Mouse (Mus musculus): ENCODE measurements at regions not wholly inside any gene's neighbourhood (a gene's known extent, or its start where the extent isn't known, plus 50 kb on each side); places are given as distances from the start of the nearest gene placed in this dataset.

- DNase-seq (ENCODE audit: low spot score in 2 of 2), result no peak
Observed at GRCm38 (mm10) chr1:42277130-42277529, 418.4 kb upstream of the Pou3f3 start.

- no peak for DNase-seq (ENCODE audit: low spot score in 2 of 2)
Observed at GRCm38 (mm10) chr1:42295841-42296240, 399.7 kb upstream of the Pou3f3 start.

- DNase-seq (ENCODE audit: low spot score in 2 of 2), result no peak
Observed at GRCm38 (mm10) chr1:42309251-42309650, 386.3 kb upstream of the Pou3f3 start.

GRCm38 (mm10) chr1:42313494-42313893, 382.1 kb upstream of the Pou3f3 start:
- no peak for DNase-seq (ENCODE audit: low spot score in 2 of 2)

GRCm38 (mm10) chr1:42351884-42352283, 343.7 kb upstream of the Pou3f3 start:
- no peak for DNase-seq (ENCODE audit: low spot score in 2 of 2)

GRCm38 (mm10) chr1:42352389-42352788, 343.2 kb upstream of the Pou3f3 start:
- no peak for DNase-seq (ENCODE audit: low spot score in 2 of 2)

GRCm38 (mm10) chr1:42353096-42353495, 342.5 kb upstream of the Pou3f3 start:
- DNase-seq (ENCODE audit: low spot score in 2 of 2), result no peak

GRCm38 (mm10) chr1:42354020-42354419, 341.5 kb upstream of the Pou3f3 start:
- no peak for DNase-seq (ENCODE audit: low spot score in 2 of 2)

GRCm38 (mm10) chr1:42362438-42362837, 333.1 kb upstream of the Pou3f3 start:
- DNase-seq (ENCODE audit: low spot score in 2 of 2), result no peak

- DNase-seq (ENCODE audit: low spot score in 2 of 2), result no peak
Observed at GRCm38 (mm10) chr1:42365648-42366324, 329.8 kb upstream of the Pou3f3 start.

GRCm38 (mm10) chr1:42387919-42388684, 307.5 kb upstream of the Pou3f3 start:
- DNase-seq (ENCODE audit: low spot score in 2 of 2), result no peak

- no peak for DNase-seq (ENCODE audit: low spot score in 2 of 2)
Observed at GRCm38 (mm10) chr1:42388740-42389139, 306.8 kb upstream of the Pou3f3 start.

- DNase-seq (ENCODE audit: low spot score in 2 of 2), result no peak
Observed at GRCm38 (mm10) chr1:42395651-42396260, 299.8 kb upstream of the Pou3f3 start.

GRCm38 (mm10) chr1:42398461-42399154, 297.0 kb upstream of the Pou3f3 start:
- no peak for DNase-seq (ENCODE audit: low spot score in 2 of 2)

GRCm38 (mm10) chr1:42415817-42416538, 279.6 kb upstream of the Pou3f3 start:
- DNase-seq (ENCODE audit: low spot score in 2 of 2), result no peak

GRCm38 (mm10) chr1:42416539-42417218, 278.9 kb upstream of the Pou3f3 start:
- DNase-seq (ENCODE audit: low spot score in 2 of 2), result no peak

- no peak for DNase-seq (ENCODE audit: low spot score in 2 of 2)
Observed at GRCm38 (mm10) chr1:42417815-42418214, 277.8 kb upstream of the Pou3f3 start.

- no peak for DNase-seq (ENCODE audit: low spot score in 2 of 2)
Observed at GRCm38 (mm10) chr1:42418233-42418632, 277.3 kb upstream of the Pou3f3 start.

GRCm38 (mm10) chr1:42436366-42436998, 259.1 kb upstream of the Pou3f3 start:
- DNase-seq (ENCODE audit: low spot score in 2 of 2), result no peak

- DNase-seq (ENCODE audit: low spot score in 2 of 2), result no peak
Observed at GRCm38 (mm10) chr1:42468365-42468764, 227.2 kb upstream of the Pou3f3 start.
